Mouse (Mus musculus) ES-E14 (cell line): ENCODE results near the gene Exoc5.

ENCODE experiments used
- MAFK ChIP-seq: IDR thresholded peaks from 2 replicates; pipeline ENCODE4 v1.6.1; 2014; ENCODE audit warnings: mild to moderate bottlenecking, low read depth, low read length, inconsistent platforms; ENCODE audit not compliant: insufficient read depth
- ZNF384 ChIP-seq: IDR thresholded peaks from 2 replicates; pipeline ENCODE4 v1.6.1; 2012; ENCODE audit warnings: low read depth, low read length, inconsistent platforms

DNA sequence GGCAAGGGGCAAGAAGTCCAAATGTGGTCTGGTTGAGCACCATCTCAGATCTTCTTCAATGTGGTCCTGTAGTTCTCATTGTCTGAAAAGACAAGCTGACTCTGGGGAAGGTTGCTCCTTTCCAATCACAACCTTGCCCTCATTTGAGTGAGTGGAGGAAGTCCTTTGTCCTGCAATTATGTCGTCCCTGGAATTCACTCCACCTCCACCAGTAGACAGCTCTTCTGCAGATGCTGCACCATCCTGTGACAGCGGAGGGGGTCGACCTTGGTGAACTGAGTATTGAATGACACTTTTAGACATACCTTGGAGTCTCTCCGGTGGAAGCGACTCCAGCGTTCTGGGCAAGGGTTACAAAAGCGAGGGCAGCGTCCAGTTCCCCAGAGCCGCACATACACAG is 97.8 kb downstream of the Exoc5 start:
- TF ChIP-seq MAFK (no peak), ZNF384 (no peak)
